Mouse (Mus musculus) embryonic facial prominence, embryonic 14.5 days (tissue): Measurements from ENCODE around the gene Ndufs2. TPM values are rescaled to one million over a fixed set of nuclear protein-coding genes. Genes with fewer than 3 reads are reported as not detected.
A peak's percentile ranks its signal among the peaks of the same experiment; 100 is the strongest.

ENCODE experiments used
- ATAC-seq: fragments of 200-750 bp; cut with Nextera tagmentation; 2 replicates; pipeline ENCODE4 v1.8.0; 2017; ENCODE audit warnings: low read depth, moderate number of reproducible peaks, moderate TSS enrichment
- DNase-seq: peaks from one replicate; pipeline ENCODE4 v3.0.0-alpha.2; 2015; ENCODE audit warnings: low spot score
- H3K27ac ChIP-seq: fragments of 300-500 bp; sonication (generic); replicated peaks from 2 replicates; pipeline ENCODE4 v1.5.1; 2014; ENCODE audit warnings: low read depth, mild to moderate bottlenecking, low read length, moderate library complexity
- H3K27me3 ChIP-seq: fragments of 300-500 bp; sonication (generic); replicated peaks from 2 replicates; pipeline ENCODE4 v1.6.1; 2014; ENCODE audit warnings: low read length; ENCODE audit not compliant: control insufficient read depth, insufficient read depth
- H3K36me3 ChIP-seq: fragments of 300-500 bp; sonication (generic); 2 replicates; pipeline ENCODE4 v1.6.1; 2014; ENCODE audit warnings: low read length, mixed read lengths; ENCODE audit not compliant: control insufficient read depth, insufficient read depth
- H3K4me1 ChIP-seq: fragments of 300-500 bp; sonication (generic); 2 replicates; pipeline ENCODE4 v1.6.1; 2014; ENCODE audit warnings: antibody characterized with exemption, low read length; ENCODE audit not compliant: control insufficient read depth, insufficient read depth
- H3K4me2 ChIP-seq: fragments of 300-500 bp; sonication (generic); 2 replicates; pipeline ENCODE4 v1.6.1; 2014; ENCODE audit warnings: low read depth, mild to moderate bottlenecking, low read length, moderate library complexity, mixed read lengths
- H3K4me3 ChIP-seq: fragments of 300-500 bp; sonication (generic); 2 replicates; pipeline ENCODE4 v1.5.1; 2014; ENCODE audit warnings: low read depth, mild to moderate bottlenecking, low read length
- H3K9ac ChIP-seq: fragments of 300-500 bp; sonication (generic); 2 replicates; pipeline ENCODE4 v1.6.1; 2014; ENCODE audit warnings: low read depth, mild to moderate bottlenecking, low read length, moderate library complexity, mixed read lengths
- H3K9me3 ChIP-seq: fragments of 300-500 bp; sonication (generic); 2 replicates; pipeline ENCODE4 v1.6.1; 2016; ENCODE audit warnings: low read length; ENCODE audit not compliant: control insufficient read depth
- WGBS: fragments of 180-500 bp; shearing (Covaris S2); extraction: QIAGEN DNeasy Blood & Tissue Kit; methylation state at CpG from one replicate; pipeline ENCODE4 v1.1.7; 2014; 5-methylcytosine and 5-hydroxymethylcytosine counted together
- polyA plus RNA-seq: library from polyadenylated mRNA; unstranded; fragments of >200 nt; fragmentation: Nextera tagmentation; extraction: Ambion mirVana; gene quantifications from 2 replicates; pipeline ENCODE4 v1.2.1, GENCODE M21; 2014

Gene Ndufs2
- polyA plus RNA-seq, 1 experiment from 2014 or later: 246 TPM

- H3K9ac ChIP-seq: no peak overlapping the region
- DNase-seq (no peak), ATAC-seq (no peak)
Observed at GRCm38 (mm10) chr1:171274171-171274570, 23.0 kb upstream of the Ndufs2 start.

GRCm38 (mm10) chr1:171272086-171272485, 20.9 kb upstream of the Ndufs2 start:
- Histone ChIP-seq H3K9me3 (no peaks in the 10 kb centered on the region), H3K4me2 (peak overlapping the region; percentile 81; the same call in 1 of the 2 replicates), H3K27ac (no peak overlapping the region), H3K9ac (no peak overlapping the region), H3K36me3 (peaks cover 49% of the 10 kb centered on the region), H3K4me1 (peaks cover 12% of the 10 kb centered on the region; the same call in 1 of the 2 replicates), H3K27me3 (no peaks in the 10 kb centered on the region), H3K4me3 (no peak overlapping the region)
- no peak for ATAC-seq
- DNase-seq: no peak
- 93% methylated on average over 3 of the region's 3 CpGs for WGBS

More at GRCm38 (mm10) chr1:171274171-171274570, 23.0 kb upstream of the Ndufs2 start:
- H3K4me3 ChIP-seq: no peak overlapping the region
- H3K4me1 ChIP-seq: peaks cover 12% of the 10 kb centered on the region; the same call in 1 of the 2 replicates
- no peaks in the 10 kb centered on the region for H3K27me3 ChIP-seq
- H3K27ac ChIP-seq: no peak overlapping the region
- 89% methylated on average over 12 of the region's 12 CpGs for WGBS
- peaks cover 70% of the 10 kb centered on the region for H3K36me3 ChIP-seq
- H3K4me2 ChIP-seq: no peak overlapping the region
- no peaks in the 10 kb centered on the region for H3K9me3 ChIP-seq

GRCm38 (mm10) chr1:171271622-171272021, 20.4 kb upstream of the Ndufs2 start:
- no peak overlapping the region for H3K27ac ChIP-seq
- H3K4me3 ChIP-seq: no peak overlapping the region
- no peak for DNase-seq
- H3K4me2 ChIP-seq: peak overlapping the region; percentile 81
- no peak for ATAC-seq
- no peaks in the 10 kb centered on the region for H3K9me3 ChIP-seq
- 72% methylated on average over 10 of the region's 10 CpGs for WGBS
- no peaks in the 10 kb centered on the region for H3K27me3 ChIP-seq
- peaks cover 45% of the 10 kb centered on the region for H3K36me3 ChIP-seq
- H3K4me1 ChIP-seq: peaks cover 12% of the 10 kb centered on the region; the same call in 1 of the 2 replicates
- no peak overlapping the region for H3K9ac ChIP-seq

GRCm38 (mm10) chr1:171271196-171271595, 20.0 kb upstream of the Ndufs2 start:
- ATAC-seq (no peak), DNase-seq (no peak)
- Histone ChIP-seq H3K4me2 (peak overlapping the region; percentile 81), H3K36me3 (peaks cover 41% of the 10 kb centered on the region), H3K4me3 (peak overlapping the region; percentile 75), H3K9ac (peak overlapping the region; percentile 83), H3K9me3 (no peaks in the 10 kb centered on the region), H3K27ac (peak overlapping the region; percentile 48; the same call in 1 of the 2 replicates), H3K27me3 (no peaks in the 10 kb centered on the region), H3K4me1 (peaks cover 12% of the 10 kb centered on the region; the same call in 1 of the 2 replicates)
- 38% methylated on average over 9 of the region's 9 CpGs for WGBS

GRCm38 (mm10) chr1:171270573-171270900, 19.3 kb upstream of the Ndufs2 start:
- Histone ChIP-seq H3K9ac (peak overlapping the region; percentile 83), H3K4me3 (peak overlapping the region; percentile 75), H3K4me1 (peaks cover 12% of the 10 kb centered on the region; the same call in 1 of the 2 replicates), H3K36me3 (peaks cover 34% of the 10 kb centered on the region), H3K27ac (peak overlapping the region; percentile 76; the same call in 1 of the 2 replicates), H3K27me3 (no peaks in the 10 kb centered on the region), H3K4me2 (peak overlapping the region; percentile 81), H3K9me3 (no peaks in the 10 kb centered on the region)
- DNase-seq (peak; percentile 58), ATAC-seq (peak; percentile 79)
- 1% methylated on average over 13 of the region's 19 CpGs for WGBS

- 3% methylated on average over 34 of the region's 36 CpGs for WGBS
- Histone ChIP-seq H3K9ac (peak within 1 kb of the TSS; percentile 83), H3K36me3 (peaks cover 29% of the 10 kb centered on the region), H3K27ac (peak within 1 kb of the TSS; percentile 76), H3K4me1 (peaks cover 12% of the 10 kb centered on the region; the same call in 1 of the 2 replicates), H3K4me2 (peak within 1 kb of the TSS; percentile 81), H3K4me3 (peak within 1 kb of the TSS; percentile 75), H3K27me3 (no peaks in the 10 kb centered on the region), H3K9me3 (no peaks in the 10 kb centered on the region)
- DNase-seq (peak; percentile 94), ATAC-seq (peak; percentile 94)
Observed at GRCm38 (mm10) chr1:171269848-171270572, 18.8 kb upstream of the Ndufs2 start, which contains the start of gene B4galt3. TSS of gene B4galt3 (plus strand) at chr1:171270328.

- Histone ChIP-seq H3K27me3 (no peaks in the 10 kb centered on the region), H3K36me3 (peaks cover 12% of the 10 kb centered on the region), H3K4me3 (no peak overlapping the region), H3K4me1 (peaks cover 17% of the 10 kb centered on the region), H3K27ac (no peak overlapping the region), H3K9ac (no peak overlapping the region), H3K4me2 (no peak overlapping the region), H3K9me3 (no peaks in the 10 kb centered on the region)
- no peak for DNase-seq
- 63% methylated on average over 1 of the region's 1 CpGs for WGBS
- no peak for ATAC-seq
Observed at GRCm38 (mm10) chr1:171268341-171268740, 17.2 kb upstream of the Ndufs2 start.

GRCm38 (mm10) chr1:171265971-171266744, 15.0 kb upstream of the Ndufs2 start:
- 52% methylated on average over 4 of the region's 4 CpGs for WGBS
- H3K27me3 ChIP-seq: no peaks in the 10 kb centered on the region
- no peak for ATAC-seq
- no peak overlapping the region for H3K9ac ChIP-seq
- no peaks in the 10 kb centered on the region for H3K9me3 ChIP-seq
- no peaks in the 10 kb centered on the region for H3K36me3 ChIP-seq
- H3K27ac ChIP-seq: no peak overlapping the region
- peaks cover 23% of the 10 kb centered on the region for H3K4me1 ChIP-seq
- DNase-seq: no peak
- no peak overlapping the region for H3K4me3 ChIP-seq
- no peak overlapping the region for H3K4me2 ChIP-seq
